ENCODE assay signal across 8 mouse cellular contexts in the genomic region with DNA sequence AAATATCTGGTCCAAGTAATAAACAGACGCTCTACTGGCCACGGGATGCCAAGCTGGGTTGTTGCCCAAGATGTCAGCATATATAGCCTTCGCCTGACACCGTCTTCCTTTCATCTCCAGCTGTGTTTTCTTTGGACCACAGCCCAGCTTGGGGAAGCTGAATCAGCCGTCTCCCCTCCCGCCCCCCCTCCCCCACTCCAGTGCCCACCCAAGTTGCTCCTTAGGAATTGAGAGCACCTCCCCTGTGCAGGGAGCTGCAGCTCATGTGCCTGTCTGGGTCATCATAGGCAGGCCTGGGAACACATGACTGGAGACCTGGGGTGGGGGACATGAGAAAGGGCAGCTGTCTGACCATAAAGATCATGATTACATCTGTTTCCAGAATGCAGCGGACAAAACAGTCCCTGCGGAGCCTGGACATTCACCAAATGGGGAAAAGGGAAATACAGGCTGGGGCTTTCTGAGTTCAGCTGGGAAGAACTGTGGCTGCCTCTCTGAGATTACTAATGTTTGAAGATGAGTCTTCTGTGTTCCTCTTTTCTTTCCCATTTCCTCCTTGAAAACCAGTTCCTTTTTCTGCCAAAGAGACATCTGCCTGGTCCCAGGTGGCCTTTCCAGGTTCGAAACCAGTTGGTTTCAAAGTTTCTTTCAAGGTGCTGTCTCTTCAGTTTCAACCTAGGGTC. TPM values are rescaled to one million over a fixed set of nuclear protein-coding genes. Genes with fewer than 3 reads are reported as not detected.
DNase-seq lines count a peak whose midpoint lies in the region; ATAC-seq and TF ChIP-seq lines count a peak whose summit lies in the region.

No protein-coding gene starts in this region.

- no peak overlapping the region for H3K4me3 ChIP-seq in kidney, embryonic 15.5 days (replicated peaks)
- H3K4me3 ChIP-seq in forebrain, embryonic 14.5 days (ENCODE audit: low read depth, low read length): no peak overlapping the region
- H3K4me3 ChIP-seq in hindbrain, postnatal 0 days (ENCODE audit: low read length): no peak overlapping the region

- TF ChIP-seq CTCF in hindbrain, postnatal 0 days (IDR thresholded peaks at IDR 0.05; ENCODE audit: low read depth): no peak

- peak overlapping the region; percentile 14; the same call in 1 of the 2 replicates for H3K4me2 ChIP-seq in kidney, embryonic 15.5 days
- H3K4me2 ChIP-seq in forebrain, embryonic 14.5 days (ENCODE audit: low read length): no peak overlapping the region
- H3K4me2 ChIP-seq in hindbrain, postnatal 0 days (ENCODE audit: low read depth, low read length): no peak overlapping the region

- 13% methylated on average over 9 of the region's 9 CpGs for WGBS in kidney, embryonic 15.5 days
- 39% methylated on average over 8 of the region's 9 CpGs for WGBS in forebrain, embryonic 14.5 days
- 24% methylated on average over 9 of the region's 9 CpGs for WGBS in hindbrain, postnatal 0 days

- H3K36me3 ChIP-seq in kidney, embryonic 15.5 days: no peaks in the 10 kb centered on the region
- H3K36me3 ChIP-seq in forebrain, embryonic 14.5 days (ENCODE audit: control insufficient read depth, insufficient read depth, low read length): no peaks in the 10 kb centered on the region
- no peaks in the 10 kb centered on the region for H3K36me3 ChIP-seq in hindbrain, postnatal 0 days (ENCODE audit: insufficient read depth, low read length)

- ATAC-seq in kidney, embryonic 15.5 days (replicated peaks; ENCODE audit: low FRiP score): peak; percentile 75
- ATAC-seq in forebrain, embryonic 14.5 days: peak; percentile 33; the same call in 1 of the 2 replicates
- ATAC-seq in hindbrain, postnatal 0 days: peak; percentile 90
- peak; percentile 61 for ATAC-seq in megakaryocyte, adult 5-6 weeks (ENCODE audit: poor library complexity, severe bottlenecking)

- peaks cover 58% of the 10 kb centered on the region for H3K4me1 ChIP-seq in kidney, embryonic 15.5 days
- H3K4me1 ChIP-seq in forebrain, embryonic 14.5 days (ENCODE audit: control insufficient read depth, insufficient read depth, low read length): no peaks in the 10 kb centered on the region
- peaks cover 14% of the 10 kb centered on the region; the same call in 1 of the 2 replicates for H3K4me1 ChIP-seq in hindbrain, postnatal 0 days (ENCODE audit: insufficient read depth, low read length)

- DNase-seq in kidney, adult 9 months: no peak
- DNase-seq in NIH3T3 (ENCODE audit: low read depth): peak; percentile 89
- DNase-seq in forebrain, embryonic 14.5 days (ENCODE audit: low spot score): peak; percentile 76
- peak; percentile 85 for DNase-seq in hindbrain, postnatal 0 days (ENCODE audit: low spot score)
- DNase-seq in layer of hippocampus, adult 8-10 months (ENCODE audit: low spot score in 2 of 2): no peak
- no peak for DNase-seq in right cerebral cortex, postnatal 25 days

- H3K9ac ChIP-seq in kidney, embryonic 15.5 days: no peak overlapping the region
- no peak overlapping the region for H3K9ac ChIP-seq in forebrain, embryonic 14.5 days (ENCODE audit: low read length)
- H3K9ac ChIP-seq in hindbrain, postnatal 0 days (replicated peaks; ENCODE audit: low read length): no peak overlapping the region

- H3K27me3 ChIP-seq in kidney, embryonic 15.5 days: peaks cover 18% of the 10 kb centered on the region
- peaks cover 16% of the 10 kb centered on the region; the same call in 1 of the 2 replicates for H3K27me3 ChIP-seq in forebrain, embryonic 14.5 days (replicated peaks; ENCODE audit: control insufficient read depth, insufficient read depth, low read length)
- H3K27me3 ChIP-seq in hindbrain, postnatal 0 days (ENCODE audit: insufficient read depth, low read length): 0 out of 2 replicates have a peak, but pooled peaks cover 3% of the 10 kb centered on the region

- peak overlapping the region; percentile 87 for H3K27ac ChIP-seq in kidney, embryonic 15.5 days
- no peak overlapping the region for H3K27ac ChIP-seq in forebrain, embryonic 14.5 days (ENCODE audit: low read depth, low read length)
- peak overlapping the region; percentile 67; the same call in 1 of the 2 replicates for H3K27ac ChIP-seq in hindbrain, postnatal 0 days

- H3K9me3 ChIP-seq in kidney, embryonic 15.5 days (replicated peaks): no peaks in the 10 kb centered on the region
- 0 out of 2 replicates have a peak, but pooled peaks cover 2% of the 10 kb centered on the region for H3K9me3 ChIP-seq in forebrain, embryonic 14.5 days (replicated peaks; ENCODE audit: control insufficient read depth, low read length)
- H3K9me3 ChIP-seq in hindbrain, postnatal 0 days (ENCODE audit: low read length): no peaks in the 10 kb centered on the region

RNA-seq across cellular contexts. Expression of a gene that starts 4.8 kb away (rescaled TPM):
- 35.6 and 38.7 TPM in 2 replicates for polyA plus RNA-seq in kidney, embryonic 15.5 days (2015; fragmentation: Nextera tagmentation; extraction: Ambion mirVana)
- polyA plus RNA-seq in forebrain, embryonic 14.5 days (2014; fragmentation: Nextera tagmentation; extraction: Ambion mirVana): 58.4 and 80.3 TPM in 2 replicates
- total RNA-seq in hindbrain, postnatal 0 days (2014; rRNA removed): 76.2 and 88.7 TPM in 2 replicates
- polyA plus RNA-seq in hindbrain, postnatal 0 days (2015; fragmentation: Nextera tagmentation; extraction: Ambion mirVana): 99.6 and 117 TPM in 2 replicates
- 3.8 and 7.1 TPM in 2 replicates for total RNA-seq in megakaryocyte, adult 5-6 weeks (2015)
- total RNA-seq in megakaryocyte, adult 5-6 weeks (2017): 1.8 and 3.6 TPM in 2 replicates
- total RNA-seq in layer of hippocampus, adult 8-10 months (2022): 100 to 1,000 TPM in 2 of 4 experiments, 10 to 100 TPM in 2; 81.0 to 114 (median 96.0) TPM

RNA-seq across cellular contexts. Expression of a gene that starts 16.8 kb away (rescaled TPM):
- polyA plus RNA-seq in kidney, embryonic 15.5 days (2015; fragmentation: Nextera tagmentation; extraction: Ambion mirVana): 73.1 and 81.1 TPM in 2 replicates
- 83.9 and 85.1 TPM in 2 replicates for polyA plus RNA-seq in forebrain, embryonic 14.5 days (2014; fragmentation: Nextera tagmentation; extraction: Ambion mirVana)
- total RNA-seq in hindbrain, postnatal 0 days (2014; rRNA removed): 76.7 and 83.7 TPM in 2 replicates
- 107 and 108 TPM in 2 replicates for polyA plus RNA-seq in hindbrain, postnatal 0 days (2015; fragmentation: Nextera tagmentation; extraction: Ambion mirVana)
- total RNA-seq in megakaryocyte, adult 5-6 weeks (2015): 38.4 and 47.1 TPM in 2 replicates
- 31.2 and 33.4 TPM in 2 replicates for total RNA-seq in megakaryocyte, adult 5-6 weeks (2017)
- total RNA-seq in layer of hippocampus, adult 8-10 months (2022): 10 to 100 TPM; 40.5 to 62.8 (median 49.0) TPM

RNA-seq across cellular contexts. Expression of a gene that starts 29.1 kb away (rescaled TPM):
- 7.0 and 8.9 TPM in 2 replicates for polyA plus RNA-seq in kidney, embryonic 15.5 days (2015; fragmentation: Nextera tagmentation; extraction: Ambion mirVana)
- polyA plus RNA-seq in forebrain, embryonic 14.5 days (2014; fragmentation: Nextera tagmentation; extraction: Ambion mirVana): 3.9 and 5.8 TPM in 2 replicates
- total RNA-seq in hindbrain, postnatal 0 days (2014; rRNA removed): 8.7 and 12.1 TPM in 2 replicates
- polyA plus RNA-seq in hindbrain, postnatal 0 days (2015; fragmentation: Nextera tagmentation; extraction: Ambion mirVana): 7.2 and 7.6 TPM in 2 replicates
- 2.7 and 3.4 TPM in 2 replicates for total RNA-seq in megakaryocyte, adult 5-6 weeks (2015)
- 1.6 and 1.8 TPM in 2 replicates for total RNA-seq in megakaryocyte, adult 5-6 weeks (2017)
- 1 to 10 TPM; 1.6 to 4.9 (median 3.6) TPM for total RNA-seq in layer of hippocampus, adult 8-10 months (2022)

RNA-seq across cellular contexts. Expression of a gene that starts 29.6 kb away (rescaled TPM):
- polyA plus RNA-seq in kidney, embryonic 15.5 days (2015; fragmentation: Nextera tagmentation; extraction: Ambion mirVana): 160 and 170 TPM in 2 replicates
- polyA plus RNA-seq in forebrain, embryonic 14.5 days (2014; fragmentation: Nextera tagmentation; extraction: Ambion mirVana): 79.5 and 84.4 TPM in 2 replicates
- 135 and 147 TPM in 2 replicates for total RNA-seq in hindbrain, postnatal 0 days (2014; rRNA removed)
- polyA plus RNA-seq in hindbrain, postnatal 0 days (2015; fragmentation: Nextera tagmentation; extraction: Ambion mirVana): 112 and 116 TPM in 2 replicates
- 192 and 200 TPM in 2 replicates for total RNA-seq in megakaryocyte, adult 5-6 weeks (2015)
- total RNA-seq in megakaryocyte, adult 5-6 weeks (2017): 224 and 228 TPM in 2 replicates
- 100 to 1,000 TPM in 3 of 4 experiments, 10 to 100 TPM in 1; 96.9 to 242 (median 147) TPM for total RNA-seq in layer of hippocampus, adult 8-10 months (2022)

RNA-seq across cellular contexts. Expression of a gene that starts 34.0 kb away (rescaled TPM):
- 0.21 TPM in 1 of 2 replicates, not detected in the other for polyA plus RNA-seq in kidney, embryonic 15.5 days (2015; fragmentation: Nextera tagmentation; extraction: Ambion mirVana)
- polyA plus RNA-seq in forebrain, embryonic 14.5 days (2014; fragmentation: Nextera tagmentation; extraction: Ambion mirVana): 0.30 TPM in 1 of 2 replicates, not detected in the other
- not detected in 2 replicates for total RNA-seq in hindbrain, postnatal 0 days (2014; rRNA removed)
- polyA plus RNA-seq in hindbrain, postnatal 0 days (2015; fragmentation: Nextera tagmentation; extraction: Ambion mirVana): not detected in 2 replicates
- total RNA-seq in megakaryocyte, adult 5-6 weeks (2015): not detected in 2 replicates
- total RNA-seq in megakaryocyte, adult 5-6 weeks (2017): not detected in 2 replicates
- total RNA-seq in layer of hippocampus, adult 8-10 months (2022): 1 to 10 TPM in 1 of 4 experiments, under 1 TPM in 1, not detected in 2; 0.54 to 1.3 TPM

Comparison
In these comparisons a context has a peak if more than half of its experiments do, and no peak if none do; other contexts are left out.
1. ATAC-seq: peak in every context shown above with its lines; median percentile 90 in hindbrain, postnatal 0 days; 75 in kidney, embryonic 15.5 days; 61 in megakaryocyte, adult 5-6 weeks; 33 in forebrain, embryonic 14.5 days.
2. DNase-seq: peak in NIH3T3 (single experiment), forebrain, embryonic 14.5 days (single experiment) and hindbrain, postnatal 0 days (single experiment); none in kidney, adult 9 months (single experiment), layer of hippocampus, adult 8-10 months (0 of 2) and right cerebral cortex, postnatal 25 days (single experiment).